In the genomic region with DNA sequence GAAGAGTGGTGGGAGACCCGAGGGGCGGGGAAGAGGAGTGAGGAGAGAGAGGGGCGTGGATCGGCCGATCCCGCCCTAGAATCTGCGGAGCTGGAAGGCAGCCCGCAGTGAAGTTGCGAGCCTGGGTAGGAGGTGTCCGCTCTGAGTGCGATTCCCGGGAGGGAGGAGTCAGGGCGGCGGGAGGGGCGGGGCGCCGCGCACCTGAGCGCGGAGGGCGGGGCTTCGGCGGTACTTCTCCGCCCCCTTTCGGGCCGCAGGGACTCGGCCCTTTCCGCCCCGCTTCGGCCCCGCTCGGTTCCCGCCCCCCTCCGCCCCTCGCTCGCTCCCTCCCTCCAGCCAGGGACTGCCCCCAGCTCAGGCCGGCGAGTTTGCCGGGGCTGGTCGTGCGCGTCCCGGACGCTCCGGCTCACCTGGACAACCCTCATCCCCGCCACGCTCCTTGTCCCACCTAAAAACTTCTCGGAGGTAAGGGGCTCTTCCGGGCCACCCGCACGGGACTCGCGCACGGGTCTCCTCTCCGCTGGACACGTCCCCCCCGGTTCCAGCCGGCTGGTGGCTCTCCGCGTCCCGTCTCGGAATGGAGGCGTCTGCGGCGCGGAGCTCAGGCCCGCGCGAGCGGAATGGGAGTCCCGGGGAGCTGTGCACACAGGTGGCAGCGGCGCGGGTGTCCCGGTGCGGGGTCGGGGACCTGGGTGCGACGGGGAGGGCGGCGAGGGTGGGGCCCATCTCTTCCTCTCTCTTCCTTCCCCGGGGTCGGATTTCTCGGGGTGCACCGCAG, we compare ENCODE assay signal across 8 mouse cellular contexts. TPM values are rescaled to one million over a fixed set of nuclear protein-coding genes. Genes with fewer than 3 reads are reported as not detected.
A peak's percentile ranks its signal among the peaks of the same experiment; 100 is the strongest.
DNase-seq lines count a peak whose midpoint lies in the region; ATAC-seq and TF ChIP-seq lines count a peak whose summit lies in the region.

Gene Pawr (plus strand): TSS at position 338 of the 778 bp plus-strand sequence.

- peaks cover 1 to 4% of the 10 kb centered on the region in 2 experiments; a peak in 2 of 4 replicates for H3K4me1 ChIP-seq in ES-E14 (ENCODE audit: control insufficient read depth in 2 of 2, insufficient read depth in 2 of 2, low read length in 2 of 2, poor library complexity in 1 of 2)
- H3K4me1 ChIP-seq in embryonic facial prominence, embryonic 15.5 days, result peaks cover 9% of the 10 kb centered on the region
- peaks cover 11% of the 10 kb centered on the region; the same call in 1 of the 2 replicates for H3K4me1 ChIP-seq in heart, postnatal 0 days (ENCODE audit: control insufficient read depth, insufficient read depth)

- peak within 1 kb of the TSS; percentile 93 for H3K4me2 ChIP-seq in embryonic facial prominence, embryonic 15.5 days (replicated peaks)
- H3K4me2 ChIP-seq in heart, postnatal 0 days (ENCODE audit: low read depth, low read length), result peak within 1 kb of the TSS; percentile 85

- H3K36me3 ChIP-seq in ES-E14 (ENCODE audit: control insufficient read depth, insufficient read depth, low read length, poor library complexity, severe bottlenecking), result peaks cover 2% of the 10 kb centered on the region; the same call in 1 of the 2 replicates
- no peaks in the 10 kb centered on the region for H3K36me3 ChIP-seq in embryonic facial prominence, embryonic 15.5 days
- H3K36me3 ChIP-seq in heart, postnatal 0 days (replicated peaks; ENCODE audit: control insufficient read depth, insufficient read depth, low read length), result no peaks in the 10 kb centered on the region

- ATAC-seq in embryonic facial prominence, embryonic 15.5 days (ENCODE audit: insufficient number of reproducible peaks, low FRiP score, low TSS enrichment, low read depth), result peak; percentile 92
- ATAC-seq in heart, postnatal 0 days (ENCODE audit: insufficient read depth, low read depth), result peak; percentile 85

- WGBS in embryonic facial prominence, embryonic 15.5 days, result under 1% methylated on average over 77 of the region's 85 CpGs
- WGBS in heart, postnatal 0 days, result 1% methylated on average over 50 of the region's 85 CpGs

- peak; percentile 86 for DNase-seq in ES-E14 (ENCODE audit: low read depth, low spot score)
- DNase-seq in brain, embryonic 14.5 days (ENCODE audit: low read depth), result peak; percentile 85
- peak; percentile 62 for DNase-seq in heart, postnatal 0 days (ENCODE audit: low spot score)
- DNase-seq in kidney, postnatal 14 days, result peak; percentile 95
- peak; percentile 85 for DNase-seq in lung, postnatal 14 days
- DNase-seq in retina, adult 2 months (ENCODE audit: low read depth, low spot score), result peak; percentile 79
- peak; percentile 61 for DNase-seq in thymus, postnatal 4 days

- peak within 1 kb of the TSS; percentile 80 to 99 for H3K4me3 ChIP-seq in ES-E14 (ENCODE audit: insufficient read depth in 1 of 2, low read depth in 1 of 2, low read length in 2 of 2, poor library complexity in 1 of 2, severe bottlenecking in 1 of 2)
- H3K4me3 ChIP-seq in embryonic facial prominence, embryonic 15.5 days (replicated peaks), result peak within 1 kb of the TSS; percentile 78
- H3K4me3 ChIP-seq in heart, postnatal 0 days (ENCODE audit: low read depth, low read length), result peak within 1 kb of the TSS; percentile 63

- peak within 1 kb of the TSS; percentile 90 for H3K9ac ChIP-seq in ES-E14 (ENCODE audit: insufficient read depth, low read depth, low read length, poor library complexity, severe bottlenecking)
- peak within 1 kb of the TSS; percentile 70 for H3K9ac ChIP-seq in embryonic facial prominence, embryonic 15.5 days
- peak within 1 kb of the TSS; percentile 67 for H3K9ac ChIP-seq in heart, postnatal 0 days (replicated peaks; ENCODE audit: low read depth, low read length)

- in situ Hi-C loops in ES-E14 (cut with MboI; ENCODE audit: low sequenced_read_pairs in 2 of 2, unreplicated experiment in 2 of 2), result no loop called here

- TF ChIP-seq CTCF in brain, embryonic 14.5 days (IDR thresholded peaks at IDR 0.05; ENCODE audit: borderline replicate concordance, extremely low read depth, insufficient read depth, insufficient read length), result no peak
- TF ChIP-seq CTCF in heart, postnatal 0 days (IDR thresholded peaks at IDR 0.05; ENCODE audit: low read depth), result no peak

- H3K27ac ChIP-seq in ES-E14 (ENCODE audit: insufficient read depth, low read depth, low read length, poor library complexity, severe bottlenecking), result peak within 1 kb of the TSS; percentile 66
- peak within 1 kb of the TSS; percentile 59 for H3K27ac ChIP-seq in embryonic facial prominence, embryonic 15.5 days (replicated peaks)
- peak within 1 kb of the TSS; percentile 65 for H3K27ac ChIP-seq in heart, postnatal 0 days (ENCODE audit: low read depth)

- TF ChIP-seq EP300 in heart, postnatal 0 days (IDR thresholded peaks at IDR 0.05; ENCODE audit: low read depth), result no peak

- 0 out of 2 replicates have a peak, but pooled peaks cover 7% of the 10 kb centered on the region for H3K27me3 ChIP-seq in embryonic facial prominence, embryonic 15.5 days
- H3K27me3 ChIP-seq in heart, postnatal 0 days (ENCODE audit: control insufficient read depth, insufficient read depth, low read length), result peaks cover 19% of the 10 kb centered on the region

- TF ChIP-seq POLR2A in brain, embryonic 14.5 days (IDR thresholded peaks at IDR 0.05; ENCODE audit: borderline replicate concordance, extremely low read depth, insufficient read depth, insufficient read length, poor library complexity, severe bottlenecking), result 0 out of 2 replicates have a peak, but pooled peaks have one; percentile 36

- H3K9me3 ChIP-seq in ES-E14 (ENCODE audit: control insufficient read depth, insufficient read depth, low read depth, low read length), result no peaks in the 10 kb centered on the region
- H3K9me3 ChIP-seq in embryonic facial prominence, embryonic 15.5 days (replicated peaks), result no peaks in the 10 kb centered on the region
- H3K9me3 ChIP-seq in heart, postnatal 0 days (replicated peaks; ENCODE audit: control insufficient read depth, low read length), result no peaks in the 10 kb centered on the region

TF ChIP-seq in ES-E14, 5 proteins besides CTCF, POLR2A, EP300 and RAD21:
- TF ChIP-seq MAFK (IDR thresholded peaks at IDR 0.05; ENCODE audit: insufficient read depth, low read depth, low read length) (no peak), HCFC1 (IDR thresholded peaks at IDR 0.05; ENCODE audit: borderline replicate concordance, insufficient read depth, low read length) (0 out of 2 replicates have a peak, but pooled peaks have one; percentile 20)
TF ChIP-seq in ES-E14: peak in this region for 1.

RNA-seq across cellular contexts. Expression of gene Pawr, which starts in this region (rescaled TPM):
- total RNA-seq in ES-E14 (2012; rRNA removed), result 33.5 and 36.4 TPM in 2 replicates
- 3.8 and 4.7 TPM in 2 replicates for polyA plus RNA-seq in brain, embryonic 14.5 days (2012; rRNA removed)
- 8.8 and 9.7 TPM in 2 replicates for polyA plus RNA-seq in embryonic facial prominence, embryonic 15.5 days (2015; fragmentation: Nextera tagmentation; extraction: Ambion mirVana)
- 3.5 and 11.4 TPM in 2 replicates for total RNA-seq in heart, postnatal 0 days (2014; rRNA removed; ENCODE audit: low replicate concordance)
- polyA plus RNA-seq in heart, postnatal 0 days (2015; fragmentation: Nextera tagmentation; extraction: Ambion mirVana), result 2.7 and 2.8 TPM in 2 replicates

Comparison
In these comparisons a context has a peak if more than half of its experiments do, and no peak if none do; other contexts are left out.
1. Peak in every context shown above with its lines: DNase-seq, ATAC-seq, H3K4me3 ChIP-seq and H3K27ac ChIP-seq.